Mouse (Mus musculus) right cerebral cortex, postnatal 25 days (tissue): Measurements from ENCODE around the gene Wdr62.
A peak's percentile ranks its signal among the peaks of the same experiment; 100 is the strongest.

Experiments used
- DNase-seq: peaks from one replicate; pipeline ENCODE4 v3.0.0; 2022

Wdr62 gene

DNA sequence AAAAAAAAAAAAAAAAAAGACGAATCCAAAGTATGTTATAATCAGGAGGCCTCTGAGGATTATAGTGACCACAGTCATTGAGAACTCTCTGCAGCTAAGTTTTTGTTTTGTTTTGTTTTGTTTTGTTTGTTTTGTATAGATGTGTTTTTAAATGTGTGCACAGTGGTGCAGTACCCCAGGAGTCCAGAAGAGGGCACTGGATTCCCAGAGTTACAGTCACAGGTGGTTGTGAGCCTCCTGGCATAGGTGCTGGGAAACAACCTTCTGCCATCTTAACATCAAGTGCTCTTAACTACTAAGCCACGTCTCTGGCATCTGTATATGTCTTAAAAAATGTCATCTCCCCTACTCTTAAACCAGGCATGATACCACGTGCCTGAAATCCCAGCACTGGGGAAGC lies 20.7 kb upstream of the Wdr62 start:
- no peak for DNase-seq

DNA sequence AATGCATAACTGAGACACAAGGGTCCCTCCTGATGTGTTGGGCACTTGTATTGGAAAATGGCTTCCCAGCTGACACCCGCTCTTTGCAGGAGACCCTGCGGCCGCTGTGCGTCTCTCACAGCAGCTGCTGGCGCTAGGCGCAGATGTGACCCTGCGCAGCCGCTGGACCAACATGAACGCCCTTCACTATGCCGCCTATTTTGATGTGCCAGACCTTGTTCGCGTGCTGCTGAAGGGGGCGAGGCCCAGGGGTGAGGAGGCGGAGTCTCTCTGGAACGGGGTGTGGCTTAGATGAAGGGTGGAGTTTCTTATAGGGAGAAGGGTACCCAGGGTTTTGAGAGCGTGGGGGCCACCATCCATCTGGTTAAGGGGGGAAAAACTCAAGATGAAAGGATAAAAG lies 17.0 kb upstream of the Wdr62 start:
- no peak for DNase-seq

DNA sequence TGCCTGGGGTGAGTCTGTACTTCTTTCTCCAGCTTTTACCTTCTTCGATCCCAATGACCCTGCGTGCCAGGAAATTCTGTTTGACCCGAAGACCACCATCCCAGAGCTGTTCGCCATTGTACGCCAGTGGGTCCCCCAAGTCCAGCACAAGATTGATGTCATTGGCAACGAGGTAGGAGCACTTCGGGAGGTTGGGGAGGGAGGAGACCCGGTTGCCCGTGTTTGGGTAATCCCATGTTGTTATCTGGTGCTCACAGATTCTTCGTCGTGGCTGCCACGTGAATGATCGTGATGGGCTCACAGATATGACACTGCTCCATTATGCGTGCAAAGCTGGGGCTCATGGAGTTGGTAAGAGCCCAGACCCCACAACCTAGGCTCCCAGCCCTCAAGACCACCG lies 16.6 kb upstream of the Wdr62 start:
- no peak for DNase-seq

DNA sequence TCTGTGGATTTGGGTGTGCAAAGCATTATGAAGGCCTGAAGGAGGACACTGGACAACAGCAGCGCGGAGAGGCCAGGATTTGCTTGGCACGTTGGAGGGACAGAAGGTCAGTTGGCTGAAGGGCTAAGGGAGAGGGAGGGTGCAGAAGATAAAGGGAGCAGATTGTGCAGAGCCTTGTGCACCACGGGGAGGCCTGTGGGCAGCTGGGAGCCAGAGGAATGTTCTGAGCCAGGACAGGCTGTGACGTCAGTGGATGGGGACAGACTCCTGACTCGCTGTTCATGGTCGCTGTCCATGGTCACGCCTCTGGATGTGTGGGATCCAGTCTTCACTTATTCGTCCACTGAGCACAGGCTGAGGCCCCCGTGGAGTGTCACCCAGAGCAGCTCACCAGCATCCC lies 14.9 kb upstream of the Wdr62 start:
- no peak for DNase-seq

DNA sequence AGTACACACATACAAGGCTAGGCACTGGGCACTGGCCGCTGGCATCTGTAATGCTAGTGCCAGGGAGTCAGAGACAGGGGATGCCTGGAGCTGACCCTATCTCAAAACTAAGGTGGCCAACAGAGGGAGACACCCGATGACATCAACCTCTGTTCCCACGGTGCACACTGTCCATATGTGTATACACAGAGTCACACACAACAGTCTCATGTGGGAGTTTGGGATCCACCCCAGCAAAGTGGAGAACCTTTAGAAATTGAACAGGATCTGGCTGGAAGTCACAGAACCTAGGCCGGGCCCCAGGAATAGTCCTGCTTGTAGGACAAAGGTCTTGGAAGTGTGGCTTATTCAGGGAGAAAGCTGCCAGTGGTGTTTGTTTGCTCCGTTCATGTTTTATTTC lies 14.1 kb upstream of the Wdr62 start:
- DNase-seq: no peak

DNA sequence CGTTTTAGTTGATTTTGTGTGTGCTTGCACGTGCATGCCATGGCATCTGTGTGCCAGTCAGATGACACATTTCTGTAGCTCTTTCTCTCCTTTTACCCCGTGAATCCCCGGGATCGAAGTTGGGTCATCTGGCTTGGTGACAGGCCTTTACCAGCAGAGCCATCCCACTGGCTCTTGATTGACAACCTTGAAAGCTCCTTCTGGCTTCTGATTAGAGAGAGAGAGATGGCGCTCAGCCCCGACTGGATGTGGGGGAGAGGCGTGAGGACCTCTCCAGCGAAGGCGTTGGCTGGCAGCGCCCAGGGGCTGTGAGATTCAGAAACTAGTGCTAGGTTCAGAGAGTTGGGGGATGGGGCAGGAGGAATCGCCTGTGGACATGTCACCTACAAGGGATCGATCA lies 13.6 kb upstream of the Wdr62 start:
- DNase-seq: no peak

DNA sequence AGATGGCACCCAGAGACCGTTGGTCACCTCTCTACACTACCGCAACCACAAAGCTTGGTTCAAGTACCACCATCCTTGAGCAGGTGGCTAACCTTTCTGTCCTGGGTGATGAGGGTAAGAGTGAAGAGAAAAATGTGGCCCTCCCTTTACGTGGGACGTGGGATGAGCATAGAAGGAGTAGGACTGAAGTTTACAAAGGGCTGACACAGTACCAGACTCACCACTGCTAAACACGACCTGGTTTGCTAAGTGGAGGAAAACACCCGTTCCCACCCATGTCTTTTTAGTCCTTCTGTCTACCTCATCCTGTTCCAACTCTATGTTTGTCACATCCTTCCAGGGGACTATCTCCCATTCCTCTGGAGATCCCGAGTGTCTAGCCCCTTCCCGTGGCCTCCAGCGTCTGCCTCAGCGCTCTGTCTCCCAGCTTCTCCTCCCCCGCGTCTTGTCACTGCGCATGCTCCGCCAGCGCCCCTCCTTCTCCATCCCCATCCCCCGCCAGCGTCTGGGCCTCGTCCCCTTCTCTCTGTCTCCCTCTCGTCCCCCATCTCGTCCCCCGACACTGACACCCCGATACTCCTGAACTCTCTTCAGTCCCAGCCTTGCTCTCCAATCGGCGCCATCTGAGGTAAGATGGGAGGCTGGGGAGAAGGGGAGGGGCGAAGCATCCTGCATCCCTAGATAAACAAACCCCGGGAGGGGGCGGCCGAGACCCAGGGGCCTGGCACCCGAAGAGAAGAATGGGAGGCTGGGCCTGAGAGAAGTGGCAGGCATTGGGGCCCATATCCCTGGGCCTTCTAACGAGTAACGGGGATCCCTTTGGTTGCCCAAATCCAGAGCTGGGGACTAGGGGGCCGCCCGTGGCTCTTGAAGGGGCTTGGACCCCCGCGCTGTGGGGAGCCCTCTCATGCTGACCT lies 11.3 kb upstream of the Wdr62 start, which contains the start of gene Clip3:
Clip3 (plus strand) TSS at position 514 of the 917 bp plus-strand sequence.
- peak; percentile 91 for DNase-seq

DNA sequence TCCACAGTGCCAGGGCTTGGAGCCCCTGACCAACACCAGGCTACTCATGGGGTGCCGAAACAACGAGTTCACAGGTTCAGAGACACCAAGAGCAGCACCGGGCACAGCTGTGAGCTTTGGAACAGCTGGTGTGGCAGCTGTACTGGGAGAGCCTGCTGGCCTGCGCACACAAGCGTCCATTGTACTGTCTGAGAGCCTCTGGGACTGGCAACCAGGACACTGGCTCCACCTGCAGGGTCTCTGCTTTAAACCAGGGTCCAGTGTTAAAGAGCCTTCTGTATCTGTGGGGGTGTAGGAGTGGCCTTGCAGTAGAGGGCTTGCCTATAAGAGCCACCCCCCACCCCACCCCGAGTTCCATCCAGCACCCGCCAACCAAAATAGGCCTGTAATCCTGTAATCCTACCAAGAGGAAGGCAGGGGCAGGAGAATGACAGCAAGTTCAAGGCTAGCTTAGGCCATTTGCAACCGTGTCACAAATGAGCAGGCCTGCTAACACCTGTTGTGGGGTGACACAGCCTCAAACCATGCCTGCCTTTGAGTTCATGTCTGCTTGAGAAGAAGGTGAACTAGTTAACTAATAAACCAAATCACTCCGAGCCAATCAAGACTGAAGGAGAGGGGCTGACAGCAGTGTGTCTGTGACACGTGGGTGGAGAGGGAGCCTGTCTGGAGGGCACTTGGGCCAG lies 9.6 kb upstream of the Wdr62 start:
- no peak for DNase-seq

DNA sequence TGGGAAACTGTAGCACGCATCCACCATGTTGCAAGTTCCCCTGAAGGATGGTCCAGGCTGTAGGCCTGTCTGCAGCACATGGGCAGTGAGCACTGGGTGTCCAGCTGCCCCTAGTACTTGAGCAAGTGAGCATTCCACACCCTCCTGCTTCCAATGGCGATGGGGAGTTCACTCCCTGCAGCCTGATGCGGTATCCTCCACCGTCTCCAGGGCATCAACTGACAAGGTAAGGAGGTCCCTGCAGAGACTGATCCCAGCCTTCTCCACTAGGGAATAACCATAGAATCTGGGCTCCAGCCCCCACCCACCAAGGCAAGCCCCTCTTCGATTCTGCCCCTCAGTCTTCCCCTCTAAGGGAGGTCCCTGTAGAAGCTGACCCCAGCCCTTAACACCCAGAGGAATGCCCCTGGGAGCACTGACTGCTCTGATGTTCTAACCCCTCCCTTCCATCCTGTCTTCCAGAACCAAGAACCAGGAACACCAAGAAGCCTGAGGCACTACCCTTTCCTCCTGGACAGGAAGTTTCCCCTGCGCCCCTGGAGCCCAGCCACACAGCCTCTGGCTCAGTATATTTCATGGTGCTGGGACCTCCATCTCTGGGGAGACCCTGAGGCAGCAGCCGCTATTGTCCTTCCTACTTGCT lies 9.0 kb upstream of the Wdr62 start:
- no peak for DNase-seq

DNA sequence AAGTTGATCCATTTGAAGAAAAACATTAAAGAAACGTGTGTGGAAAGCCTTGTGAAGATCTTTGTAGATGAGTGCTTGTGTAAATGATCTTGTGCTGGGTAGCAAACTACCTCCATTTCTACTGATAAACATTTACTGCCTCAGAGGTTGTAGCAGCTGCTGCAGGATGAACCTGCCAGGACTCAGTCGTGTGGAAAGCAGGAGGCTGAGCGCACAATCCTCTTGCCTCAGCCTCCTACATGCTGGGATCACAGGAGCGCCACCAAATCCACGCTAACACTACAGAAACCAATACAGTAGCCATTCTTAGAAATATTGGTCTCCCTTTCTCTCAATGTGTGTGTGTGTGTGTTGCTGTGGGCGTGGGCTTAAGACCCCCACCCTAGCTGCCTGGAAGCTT lies 7.8 kb upstream of the Wdr62 start:
- no peak for DNase-seq

DNA sequence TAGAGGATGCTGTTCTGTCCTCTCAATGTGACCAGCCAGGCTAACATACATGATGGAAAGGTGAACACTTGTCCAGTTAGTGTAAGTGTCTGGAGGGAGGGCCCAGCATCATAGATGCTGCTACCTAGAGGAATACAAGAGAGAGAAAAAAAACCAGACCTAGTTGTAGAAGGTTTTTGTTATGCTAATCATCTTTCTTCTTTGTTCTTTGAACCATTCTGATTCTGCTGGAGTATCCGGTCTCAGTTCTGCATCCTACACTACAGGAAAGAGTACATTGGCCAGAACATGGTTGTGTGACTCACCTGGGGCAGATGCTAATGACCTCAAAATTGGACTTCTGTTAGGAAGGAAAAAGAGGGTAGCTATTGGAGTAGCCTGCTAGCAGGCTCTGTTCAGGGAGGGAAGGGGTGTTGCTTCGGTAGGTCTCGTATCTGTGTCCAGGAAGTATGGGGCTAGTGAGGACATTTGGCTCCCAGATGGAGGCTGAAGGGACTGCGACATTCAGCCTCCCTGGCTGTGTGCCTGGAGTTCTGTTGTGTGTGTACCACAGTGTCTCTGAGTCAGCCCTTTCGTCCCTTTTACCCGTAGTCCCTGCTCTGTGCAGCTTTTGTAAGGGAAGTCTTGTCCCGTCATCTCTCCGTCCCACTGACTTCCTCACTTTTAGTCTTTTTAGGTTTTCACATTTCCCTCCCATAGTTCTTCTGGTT lies 6.6 kb upstream of the Wdr62 start:
- DNase-seq: no peak

DNA sequence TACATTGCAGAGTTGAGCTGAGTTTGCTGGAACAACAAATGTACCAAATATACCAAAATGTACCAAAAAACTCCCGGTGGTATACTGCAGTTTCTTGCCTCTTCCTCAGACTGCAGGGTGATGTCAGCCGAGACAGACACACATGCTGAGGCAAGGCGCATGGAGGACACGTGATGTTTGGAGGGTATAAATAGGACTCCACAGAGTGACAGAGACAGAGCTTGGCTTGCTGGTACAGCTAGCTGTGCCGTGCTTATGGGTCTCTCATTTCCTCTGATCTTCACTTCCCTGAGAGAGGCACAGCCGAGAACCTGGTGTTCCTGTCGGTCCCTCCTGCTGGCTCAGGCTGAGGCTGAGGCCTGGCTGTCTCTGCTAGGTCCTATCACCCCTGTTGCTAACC lies 2.5 kb upstream of the Wdr62 start:
- no peak for DNase-seq

DNA sequence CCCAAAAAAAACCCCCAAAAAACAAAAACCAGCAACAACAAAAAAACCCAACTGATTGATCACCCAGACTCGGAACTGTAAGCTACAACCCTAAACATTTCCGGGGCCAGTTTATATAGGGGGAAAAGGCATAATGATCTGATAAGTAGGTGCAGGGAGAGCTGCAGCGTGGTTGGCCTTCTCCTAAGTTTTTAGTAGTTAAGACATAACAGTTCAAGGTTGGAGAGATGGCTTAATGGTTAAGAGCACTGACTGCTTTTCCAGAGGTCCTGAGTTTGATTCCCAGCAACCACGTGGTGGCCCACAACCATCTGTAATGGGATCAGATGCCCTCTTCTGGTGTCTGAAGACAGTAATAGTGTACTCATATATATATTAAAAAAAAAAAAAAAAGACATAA lies 1.3 kb upstream of the Wdr62 start:
- DNase-seq: no peak

DNA sequence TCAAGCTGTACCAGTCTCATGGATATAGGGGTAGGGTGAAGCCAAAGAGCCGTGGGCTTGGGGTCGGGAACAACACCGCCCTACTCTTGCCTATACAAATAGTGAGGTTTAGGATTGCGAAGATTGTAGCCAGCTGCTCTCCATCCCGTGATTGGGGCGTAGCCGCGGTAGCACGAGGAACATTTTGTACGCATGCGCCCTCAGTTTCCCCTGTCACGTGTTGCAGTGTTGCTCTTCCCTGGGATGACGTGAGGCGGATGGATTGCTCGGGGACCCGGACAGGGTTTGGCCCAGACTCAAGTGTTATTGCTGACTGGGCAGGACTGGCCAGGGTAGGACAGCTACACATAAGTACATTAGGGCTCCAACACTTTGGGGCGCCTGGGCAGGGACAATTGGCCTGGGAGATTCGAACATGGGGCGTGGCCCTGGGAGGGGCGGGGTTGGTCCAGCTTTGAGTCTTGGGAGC lies 485 bp upstream of the Wdr62 start:
- DNase-seq: peak; percentile 80

DNA sequence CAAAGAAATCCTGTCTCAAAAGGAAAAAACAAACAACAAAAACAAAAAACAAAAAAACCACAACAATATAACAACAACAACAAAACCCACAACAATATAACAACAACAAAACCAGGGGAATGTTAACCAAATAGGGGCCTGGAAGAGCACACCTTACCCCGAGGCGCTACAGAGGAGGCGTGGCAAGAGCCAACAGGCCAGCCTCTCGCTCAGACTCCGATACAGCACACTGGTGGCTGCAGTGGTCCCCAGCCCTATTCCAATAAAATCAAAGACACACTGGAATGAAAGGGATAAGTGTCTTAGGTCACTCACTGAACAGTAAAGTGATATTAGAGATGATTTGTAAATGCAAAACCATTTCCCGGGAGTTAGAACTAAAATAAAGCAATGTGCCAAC lies 683 bp downstream of the Wdr62 start:
- DNase-seq: no peak

DNA sequence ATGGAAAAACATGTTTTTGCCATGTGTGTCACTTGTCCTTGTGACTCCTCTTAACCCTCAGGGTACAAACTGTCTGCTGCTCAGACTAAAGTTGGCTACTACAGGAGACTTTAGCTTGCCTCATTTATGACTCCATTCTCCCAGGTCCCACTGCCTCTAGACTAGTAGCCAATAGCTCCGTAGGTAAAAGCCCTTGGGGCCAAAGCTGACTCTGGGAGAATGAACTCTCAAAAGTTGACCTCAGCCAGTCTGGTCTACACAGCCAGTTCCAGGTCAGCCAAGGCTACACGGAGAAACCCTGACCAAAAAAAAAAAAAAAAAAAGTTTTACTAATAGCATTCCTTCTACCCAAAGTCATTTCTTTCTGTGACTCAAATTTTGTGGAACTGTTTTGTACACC lies 1.3 kb downstream of the Wdr62 start:
- no peak for DNase-seq

DNA sequence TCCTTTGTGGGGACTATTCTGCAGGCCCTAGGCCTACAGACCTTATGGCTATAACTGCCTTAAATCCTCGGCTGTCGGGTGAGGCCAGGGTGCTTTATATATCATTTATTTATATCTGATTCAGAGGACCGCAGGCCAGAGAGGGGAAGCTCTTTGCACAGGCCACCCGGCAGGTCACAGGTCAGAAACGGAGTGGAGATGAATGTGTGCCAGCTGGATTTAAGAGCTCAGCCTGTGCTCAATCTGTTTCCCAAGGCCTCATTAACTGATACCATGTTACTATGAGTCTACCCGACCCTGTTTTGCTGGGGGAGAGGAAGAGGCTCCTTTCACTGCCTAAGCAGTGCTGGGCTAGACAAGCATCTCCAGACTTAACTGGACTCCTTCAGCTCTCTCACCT lies 5.8 kb downstream of the Wdr62 start:
- DNase-seq: no peak

DNA sequence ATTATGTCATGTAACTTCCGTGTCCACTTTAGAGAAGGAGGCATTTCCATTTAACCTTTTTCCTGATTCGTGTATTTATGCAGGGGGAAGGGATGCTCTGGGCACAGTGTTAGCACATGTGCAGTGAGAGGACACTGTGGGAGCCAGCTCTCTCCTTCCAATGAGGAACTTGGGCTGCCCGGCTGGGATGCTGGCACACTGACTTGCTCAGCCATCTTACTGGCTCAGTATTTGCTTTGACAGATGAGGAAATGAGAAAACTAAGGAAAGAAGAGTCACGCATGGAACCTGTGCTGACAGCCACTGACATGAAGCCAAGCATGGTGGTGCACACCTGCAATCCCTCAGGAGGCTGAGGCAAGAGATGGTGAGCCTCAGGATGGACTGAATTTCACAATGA lies 10.6 kb downstream of the Wdr62 start:
- no peak for DNase-seq

DNA sequence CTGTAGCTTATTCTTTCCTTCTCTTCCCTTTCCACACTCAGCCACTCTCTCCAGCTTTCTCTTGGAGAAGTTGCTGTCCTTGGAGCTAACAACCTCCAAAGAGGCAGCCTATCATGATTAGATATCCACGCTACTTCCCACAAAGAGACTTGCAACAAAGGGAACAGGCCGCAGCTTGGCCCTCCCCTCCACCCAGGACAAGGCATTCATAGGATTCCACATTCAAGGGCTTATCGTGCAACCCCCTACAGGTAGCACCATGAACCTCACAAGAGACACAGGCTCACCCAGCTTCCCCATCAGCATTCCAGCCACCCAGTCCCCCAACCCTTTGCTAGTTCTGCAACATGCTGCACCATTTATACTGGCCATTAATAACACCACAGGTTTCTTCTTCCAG lies 13.4 kb downstream of the Wdr62 start:
- no peak for DNase-seq

DNA sequence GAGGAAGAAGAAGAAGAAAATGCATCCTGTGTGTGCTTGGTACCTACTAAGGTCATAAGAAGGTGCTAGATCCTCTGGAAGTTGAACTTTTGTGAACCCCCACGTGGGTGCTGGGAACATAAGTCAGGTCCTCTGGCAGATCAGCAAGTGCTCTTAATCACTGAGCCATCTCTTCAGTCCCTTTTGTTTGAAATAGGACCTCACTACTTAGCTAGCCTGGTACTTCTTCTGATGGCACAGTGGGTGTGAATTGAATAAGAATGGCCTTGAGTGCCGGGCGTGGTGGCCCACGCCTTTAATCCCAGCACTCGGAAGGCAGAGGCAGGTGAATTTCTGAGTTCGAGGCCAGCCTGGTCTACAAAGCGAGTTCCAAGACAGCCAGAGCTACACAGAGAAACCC lies 14.3 kb downstream of the Wdr62 start:
- DNase-seq: no peak

DNA sequence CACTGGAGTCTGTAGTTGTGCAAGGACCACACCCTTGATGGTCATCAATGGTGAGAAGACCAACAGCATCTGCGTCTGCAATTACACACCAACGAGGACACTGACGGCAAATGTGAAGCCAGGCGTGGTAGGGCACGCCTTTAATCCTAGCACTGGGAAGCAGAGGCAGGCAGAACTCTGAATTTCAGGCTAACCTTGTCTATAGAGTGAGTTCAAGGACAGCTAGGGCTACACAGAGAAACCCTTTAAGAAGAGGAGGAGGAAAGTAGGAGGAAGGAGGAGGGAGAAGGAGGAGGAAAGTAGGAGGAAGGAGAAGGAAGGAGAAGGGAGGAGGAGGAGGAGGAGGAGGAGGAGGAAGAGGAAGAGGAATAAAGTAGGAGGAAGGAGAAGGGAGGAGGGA lies 14.7 kb downstream of the Wdr62 start:
- DNase-seq: no peak

DNA sequence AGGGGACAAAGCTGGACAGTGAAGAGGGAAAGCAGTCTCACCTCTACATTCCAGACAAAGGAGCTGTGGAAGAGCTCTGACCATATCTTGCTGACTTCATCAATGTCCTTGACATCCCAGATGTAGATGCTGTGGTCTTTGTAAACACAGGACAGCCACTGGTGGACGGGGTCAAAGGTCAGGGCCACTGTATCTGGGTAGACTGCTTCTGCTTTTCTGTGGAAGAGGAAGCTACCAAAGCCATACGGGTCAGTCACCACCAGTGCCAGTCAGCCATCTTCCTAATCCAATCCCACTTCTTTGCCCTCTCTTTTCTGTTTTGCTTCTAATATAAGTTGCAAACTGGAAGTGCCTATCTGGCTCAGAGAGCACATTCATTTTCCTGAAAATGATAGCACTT lies 15.2 kb downstream of the Wdr62 start:
- DNase-seq: no peak
